Mouse (Mus musculus) neural tube, embryonic 10.5 days (tissue): Measurements from ENCODE around the gene Unc5c.

Experiments
- DNase-seq: peaks from one replicate; pipeline ENCODE4 v3.0.0-alpha.2; 2017; ENCODE audit warnings: low spot score; ENCODE audit errors: extremely low spot score

Gene Unc5c

DNA sequence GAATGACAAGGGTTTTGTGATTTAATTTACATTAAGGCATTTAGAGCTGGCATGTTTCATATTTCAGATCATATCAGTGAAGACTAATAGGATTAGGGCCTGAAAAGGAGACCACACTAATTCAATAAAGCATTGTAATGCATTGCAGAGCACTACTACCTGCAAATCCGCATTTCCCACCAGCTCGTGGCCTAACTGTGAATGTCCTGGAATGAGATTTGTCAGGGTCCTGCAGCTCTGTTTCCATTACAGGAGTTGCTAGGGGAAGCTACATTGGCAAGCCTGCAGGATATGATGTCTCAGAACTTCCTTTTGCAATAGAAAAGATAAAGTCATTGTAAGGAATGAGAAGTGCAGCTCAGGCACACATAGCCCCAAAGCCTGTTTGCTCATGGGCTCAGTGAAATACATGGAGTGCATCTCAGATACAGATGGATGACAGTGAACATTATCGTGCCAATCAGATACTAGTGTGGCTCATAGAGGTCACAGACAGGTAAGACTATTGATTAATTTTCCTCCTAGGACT is 236.4 kb downstream of the Unc5c start:
- no peak for DNase-seq

DNA sequence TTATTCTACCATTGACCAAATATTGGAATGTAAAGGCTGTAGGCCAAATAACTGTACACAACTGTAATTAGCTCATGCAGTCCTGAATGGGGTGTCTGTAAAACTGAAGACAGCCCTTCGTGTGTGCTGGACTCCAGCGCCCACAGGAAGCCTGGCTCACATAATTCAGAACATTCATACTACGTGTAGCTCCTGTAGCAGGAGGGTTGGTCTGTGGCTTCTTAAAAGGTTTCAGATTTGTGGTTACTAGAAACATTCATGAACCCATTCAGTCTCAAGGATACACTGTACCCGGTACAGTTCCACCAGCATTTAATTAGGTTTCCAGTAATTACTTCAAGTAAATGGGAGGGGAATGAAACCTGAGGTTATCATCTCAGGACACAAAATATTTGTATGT is 246.6 kb downstream of the Unc5c start:
- no peak for DNase-seq

DNA sequence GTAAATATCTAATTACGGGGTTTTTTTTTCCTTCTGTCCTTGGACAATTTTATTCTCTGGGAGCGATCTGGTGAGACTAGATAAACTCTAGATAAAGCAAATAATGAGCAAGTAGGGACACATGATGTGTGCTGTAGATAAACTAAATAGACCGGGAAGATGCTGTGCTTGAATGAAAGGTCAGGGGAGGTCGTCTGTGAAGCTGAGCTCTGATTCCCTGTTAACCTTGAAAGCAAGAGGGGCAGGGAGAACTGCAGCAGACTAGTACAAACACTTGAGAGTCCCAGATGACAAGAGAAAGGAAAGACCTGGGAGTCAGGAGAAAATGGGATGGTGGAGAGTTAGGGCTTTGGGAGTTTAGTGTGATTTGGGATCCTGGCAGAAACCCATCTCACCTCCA is 251.4 kb downstream of the Unc5c start:
- DNase-seq, result no peak

DNA sequence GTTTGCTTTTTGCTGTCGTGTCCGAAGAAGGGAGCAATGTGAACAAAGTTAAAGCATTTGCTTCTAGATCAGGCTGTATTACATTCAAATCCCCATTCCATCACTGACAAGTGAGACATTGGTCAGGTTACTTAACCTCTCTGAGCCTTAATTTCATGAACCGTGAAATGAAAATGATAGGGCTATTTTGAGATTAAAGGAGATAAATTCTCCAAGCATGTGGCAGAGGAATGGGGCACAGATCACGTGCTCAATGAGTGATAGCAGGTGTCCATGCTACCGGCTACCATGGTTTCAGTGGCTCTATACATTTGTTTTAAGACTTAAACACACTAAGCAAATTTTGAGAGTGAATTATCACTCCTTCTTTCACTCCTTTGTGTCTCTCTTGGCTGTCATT is 254.0 kb downstream of the Unc5c start:
- DNase-seq, result no peak

DNA sequence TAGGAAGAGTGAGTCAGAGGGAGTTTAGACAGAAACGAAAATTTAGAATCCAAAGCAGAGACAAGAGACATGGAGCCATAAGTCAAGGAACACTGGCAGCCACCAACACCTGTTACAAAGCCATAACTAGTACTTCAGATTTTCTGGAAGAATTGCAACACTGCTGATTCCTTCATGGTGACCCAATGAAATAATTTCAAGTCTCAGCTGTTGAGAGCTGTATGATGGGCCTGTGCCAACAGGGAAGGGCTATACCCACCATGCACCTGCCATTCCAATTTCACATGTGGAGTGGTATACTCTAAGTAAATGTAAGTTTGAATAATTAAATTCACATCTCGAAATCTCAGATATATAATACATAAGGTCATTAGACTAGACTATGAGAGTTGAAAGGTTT is 259.5 kb downstream of the Unc5c start:
- no peak for DNase-seq

DNA sequence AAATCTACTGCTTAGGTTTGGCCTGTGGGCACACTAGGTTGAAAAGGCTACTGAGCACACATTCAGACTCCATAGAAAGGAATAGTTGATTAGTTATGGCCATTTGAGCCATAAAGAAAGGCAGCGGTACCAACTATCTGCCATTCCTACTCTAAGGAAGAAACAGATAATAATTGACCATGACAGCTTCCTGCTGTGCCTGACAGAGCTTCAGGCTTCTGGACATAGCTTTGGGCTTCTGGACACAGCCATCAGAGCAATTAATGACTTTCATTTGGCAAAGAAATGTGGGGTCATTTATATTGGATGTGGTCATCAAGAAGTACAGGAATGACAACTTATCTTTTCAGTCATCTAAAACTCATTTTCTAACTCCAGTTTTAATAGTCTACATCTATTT is 260.4 kb downstream of the Unc5c start:
- no peak for DNase-seq

DNA sequence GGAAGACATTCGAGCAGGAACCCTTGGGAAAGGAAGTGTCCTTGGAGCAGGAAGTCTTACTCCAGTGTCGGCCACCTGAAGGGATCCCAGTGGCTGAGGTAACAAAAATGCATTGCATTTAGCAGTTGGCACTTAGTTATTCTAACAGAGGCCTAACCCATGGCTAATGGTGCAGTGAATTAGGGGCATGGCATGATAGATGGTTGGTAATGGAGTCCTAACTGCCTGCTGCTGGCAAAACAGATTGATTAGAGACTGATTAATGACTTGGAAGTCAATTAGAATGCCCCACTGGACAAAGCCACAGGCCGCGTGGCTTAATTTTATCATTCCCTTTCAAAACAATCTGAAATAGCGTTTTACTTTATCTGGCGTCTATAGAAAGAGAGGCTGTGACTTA is 268.8 kb downstream of the Unc5c start:
- DNase-seq, result no peak

DNA sequence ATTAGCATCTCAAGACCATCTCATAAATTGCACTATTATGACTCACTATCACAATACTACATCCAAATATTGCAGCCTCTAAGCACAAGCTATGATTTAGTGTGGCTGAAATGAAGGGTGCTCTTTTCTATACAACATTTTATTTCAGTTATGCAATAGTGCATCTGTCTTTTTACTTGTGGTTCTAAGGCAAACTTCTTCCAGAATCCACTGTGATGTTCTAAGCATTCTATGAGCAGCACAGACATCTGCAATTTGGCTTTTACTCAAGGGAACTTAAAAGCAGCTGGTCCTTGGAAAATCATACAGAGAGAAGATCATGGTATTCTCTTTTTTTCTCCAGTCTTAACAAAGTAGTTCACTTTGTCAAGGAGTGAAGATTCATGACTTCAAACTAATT is 270.3 kb downstream of the Unc5c start:
- DNase-seq, result no peak

DNA sequence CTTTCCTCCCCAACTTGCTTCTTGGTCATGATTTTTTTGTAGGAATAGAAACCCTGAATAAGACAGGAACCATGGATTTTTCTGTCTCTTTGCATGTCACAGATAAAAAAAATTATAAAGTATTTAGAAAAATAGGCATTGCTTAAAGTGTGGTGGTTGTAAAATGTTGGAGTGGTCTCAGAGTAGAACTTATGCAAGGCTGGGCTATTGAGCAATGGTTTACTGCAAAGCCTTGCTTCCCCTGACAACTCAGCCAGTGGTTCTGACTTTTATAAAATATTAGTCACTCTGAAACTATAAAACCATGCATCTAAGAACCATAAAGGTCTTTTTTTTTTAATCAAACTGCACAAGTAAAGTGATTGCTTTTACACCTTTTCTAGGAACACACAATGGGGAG is 280.3 kb downstream of the Unc5c start:
- no peak for DNase-seq

DNA sequence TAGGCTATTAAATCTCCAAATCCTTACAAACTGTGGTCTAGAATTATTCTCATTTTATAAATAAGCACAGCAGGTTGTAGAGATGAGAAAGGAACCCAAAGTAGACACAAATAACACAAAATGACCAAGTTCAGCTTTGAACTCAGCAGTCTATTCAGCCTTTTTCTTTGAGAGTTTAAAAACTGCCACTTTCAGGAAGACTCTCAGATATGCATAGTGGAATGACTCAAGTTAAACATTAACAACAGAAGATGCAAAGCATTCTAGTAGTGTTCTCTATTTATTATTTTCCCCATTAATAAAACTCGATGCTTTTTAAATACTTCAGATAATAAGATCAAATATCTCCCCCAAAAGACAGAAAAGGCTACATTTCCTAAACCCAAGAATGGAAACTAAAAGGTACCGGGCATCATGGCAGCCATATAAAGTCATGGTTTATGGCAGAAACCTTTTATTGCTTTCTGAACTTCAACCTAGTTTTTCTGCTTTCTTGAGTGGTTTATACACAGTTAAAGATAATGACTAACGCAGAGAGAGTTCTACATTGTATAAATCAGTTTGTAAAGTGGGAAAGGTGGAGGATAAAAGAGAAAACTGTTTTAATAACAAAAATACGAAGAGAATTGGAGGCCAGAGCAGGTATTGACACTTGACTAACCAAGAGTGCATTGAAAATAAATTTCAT is 283.8 kb downstream of the Unc5c start:
- no peak for DNase-seq

DNA sequence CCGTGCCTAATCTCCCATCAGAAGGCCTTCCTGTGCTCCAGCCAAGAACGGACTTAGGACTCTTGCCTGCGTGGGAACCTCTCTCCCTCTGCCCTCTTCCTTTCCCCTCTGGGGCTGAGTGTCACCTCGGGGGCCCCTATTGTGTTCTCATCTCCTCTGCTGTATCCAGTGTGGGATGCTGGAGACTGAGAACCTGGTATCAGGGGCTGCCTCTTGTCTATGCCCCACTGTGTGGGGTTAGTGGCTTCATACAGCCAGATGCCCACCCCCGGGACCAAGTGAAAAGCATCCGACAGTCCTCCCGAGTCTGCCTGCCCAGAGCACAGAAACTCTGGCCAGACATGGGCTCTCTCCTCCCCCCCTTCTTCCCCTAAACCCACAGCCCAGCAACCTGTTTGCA is 287.2 kb downstream of the Unc5c start:
- DNase-seq, result no peak

DNA sequence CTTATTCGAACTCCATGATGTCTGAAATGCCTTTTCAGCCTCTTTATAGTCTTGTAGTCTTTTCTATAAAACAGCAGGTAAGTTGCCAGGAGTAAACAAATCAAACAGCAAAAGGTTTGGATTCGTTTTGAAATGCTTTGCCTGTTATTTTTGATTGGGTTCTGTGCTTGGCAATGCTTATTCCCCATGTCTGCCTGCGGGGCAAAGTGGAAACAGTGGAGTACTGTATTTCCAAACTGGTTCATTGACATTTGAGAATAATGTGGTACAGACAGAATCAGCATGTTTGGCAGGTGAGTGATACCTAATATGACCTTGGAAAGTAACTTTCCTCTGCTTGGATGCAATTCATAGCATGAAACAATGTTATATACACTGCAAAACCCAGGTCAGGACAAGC is 292.2 kb downstream of the Unc5c start:
- no peak for DNase-seq

DNA sequence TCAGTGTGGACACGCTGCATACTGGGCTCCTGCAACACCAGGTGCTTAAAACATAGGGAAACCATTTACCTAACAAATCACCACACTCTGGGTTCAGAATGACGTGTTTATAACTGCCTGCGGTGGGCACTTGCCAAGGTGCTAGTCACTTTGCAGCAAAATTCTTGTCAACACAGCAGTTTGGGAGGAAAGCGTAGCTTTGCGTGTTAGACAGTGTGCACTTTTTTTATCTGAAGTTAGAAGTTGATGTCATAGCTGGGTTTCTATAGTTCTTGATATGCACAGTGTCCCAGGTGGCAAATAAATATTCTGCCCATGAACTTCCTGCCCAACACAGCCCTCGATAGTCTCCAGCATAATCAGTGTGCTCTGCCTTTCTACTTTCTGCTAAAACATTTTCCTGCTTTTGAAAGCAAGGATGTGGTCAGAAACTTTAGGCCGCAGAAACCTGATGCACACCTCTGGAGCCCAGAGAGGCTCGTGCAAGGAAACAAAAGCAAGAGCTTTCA is 313.4 kb downstream of the Unc5c start:
- DNase-seq, result no peak

DNA sequence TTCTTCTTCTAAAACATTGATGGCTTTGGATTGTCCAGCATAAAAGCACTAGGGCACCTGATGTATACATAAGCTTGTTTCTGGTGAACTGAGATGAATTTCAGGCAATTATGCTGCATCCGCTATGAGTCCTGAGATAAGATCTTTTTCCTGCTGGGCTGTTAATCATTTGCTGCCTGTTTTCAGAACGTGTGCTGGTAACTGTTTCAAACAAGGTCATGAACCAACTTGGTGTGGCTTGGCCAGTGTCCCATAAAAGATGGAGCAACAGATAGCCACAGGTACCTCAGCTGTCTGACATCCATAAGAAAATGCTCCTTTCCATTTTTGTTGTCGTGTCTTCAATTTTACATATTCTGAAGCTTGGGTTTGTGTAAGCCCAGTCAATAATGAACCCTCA is 314.2 kb downstream of the Unc5c start:
- no peak for DNase-seq

DNA sequence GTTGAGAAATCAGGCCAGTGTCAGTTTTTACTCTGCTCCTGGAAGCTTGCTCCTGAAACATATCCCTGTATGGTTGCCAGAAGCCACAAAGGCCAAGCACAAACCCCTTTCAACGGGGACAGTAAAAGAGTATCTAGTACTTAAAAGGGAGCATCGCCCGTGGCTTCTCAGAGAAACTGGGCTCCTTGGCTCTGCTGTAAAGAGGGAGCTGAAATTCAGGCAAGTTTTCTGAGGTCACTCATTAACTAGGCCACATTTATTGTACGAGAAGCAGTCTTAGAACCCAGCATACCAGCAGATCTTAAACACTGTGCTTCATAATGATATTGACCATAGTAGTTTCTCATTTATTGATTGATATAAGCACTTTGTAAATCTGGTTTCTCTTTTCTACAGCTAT is 317.5 kb downstream of the Unc5c start:
- DNase-seq, result no peak

DNA sequence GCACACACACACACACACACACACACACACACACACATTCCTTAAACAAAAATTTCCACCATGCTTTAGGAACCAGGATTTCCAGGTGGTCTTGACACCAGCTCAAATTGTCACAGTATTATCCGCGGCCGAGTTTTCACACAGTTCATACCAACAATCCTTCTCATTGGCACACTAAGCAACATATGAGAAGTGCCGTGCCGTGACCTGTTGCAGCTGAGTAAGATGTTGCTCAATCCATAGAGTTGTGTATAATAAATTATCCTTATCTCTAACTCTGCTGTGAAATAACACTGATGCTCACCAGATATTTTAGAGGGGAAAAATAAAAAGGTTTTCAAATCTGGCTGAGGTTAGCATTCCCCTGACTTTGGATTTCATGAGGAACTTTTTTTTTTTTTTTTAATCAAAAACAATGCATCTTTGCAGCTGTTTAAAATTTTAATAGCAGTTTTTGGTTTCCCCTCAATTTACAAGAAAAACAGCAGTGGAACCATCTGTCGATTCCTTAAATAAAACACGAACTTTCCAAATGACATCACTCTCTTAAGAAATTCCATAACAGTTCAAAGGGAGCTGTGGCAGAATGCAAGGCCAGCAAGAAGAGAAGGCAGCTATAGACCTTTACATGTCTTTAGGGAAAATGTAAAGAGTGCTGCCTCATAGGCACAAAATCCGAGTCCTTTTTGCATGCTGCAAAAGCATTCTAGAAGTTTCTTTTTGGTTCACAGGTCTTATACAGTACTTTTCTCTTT is 326.2 kb downstream of the Unc5c start:
- DNase-seq, result no peak

DNA sequence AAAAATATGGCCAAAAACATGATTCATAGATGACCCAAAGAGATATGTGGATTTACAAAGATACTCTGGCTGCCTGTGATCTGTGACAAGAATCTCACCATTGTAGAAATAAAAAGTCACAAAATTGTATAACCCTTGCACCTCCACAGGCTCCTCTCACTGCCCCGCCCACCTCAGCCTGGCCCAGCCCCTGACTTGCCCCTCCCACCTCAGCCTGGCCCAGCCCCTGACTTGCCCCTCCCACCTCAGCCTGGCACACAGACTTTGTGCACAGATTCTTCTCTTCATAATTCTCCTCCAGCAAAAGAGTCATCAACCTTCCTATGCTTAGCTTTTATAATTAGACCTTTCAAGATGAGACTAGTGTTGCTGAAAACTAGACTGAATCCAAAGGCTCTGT is 327.1 kb downstream of the Unc5c start:
- no peak for DNase-seq

DNA sequence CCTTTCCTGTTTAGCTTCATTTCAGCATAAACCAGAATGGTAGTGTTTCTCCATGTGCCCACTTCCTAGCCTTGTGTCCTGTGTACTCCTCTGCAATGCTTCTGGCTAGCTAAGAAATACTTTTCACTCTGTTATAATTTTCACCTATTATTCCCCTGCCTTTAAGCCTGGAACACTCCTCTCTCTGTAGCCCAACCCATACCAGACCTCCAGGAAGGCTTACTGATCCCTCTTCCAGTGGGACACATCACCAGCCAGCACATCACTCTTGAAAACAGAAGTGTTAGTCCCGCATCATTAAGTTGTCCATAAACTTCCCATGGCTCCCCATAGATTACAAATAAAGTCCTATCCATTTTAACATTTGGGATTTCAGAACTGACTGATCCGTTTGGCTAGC is 328.7 kb downstream of the Unc5c start:
- DNase-seq, result no peak

DNA sequence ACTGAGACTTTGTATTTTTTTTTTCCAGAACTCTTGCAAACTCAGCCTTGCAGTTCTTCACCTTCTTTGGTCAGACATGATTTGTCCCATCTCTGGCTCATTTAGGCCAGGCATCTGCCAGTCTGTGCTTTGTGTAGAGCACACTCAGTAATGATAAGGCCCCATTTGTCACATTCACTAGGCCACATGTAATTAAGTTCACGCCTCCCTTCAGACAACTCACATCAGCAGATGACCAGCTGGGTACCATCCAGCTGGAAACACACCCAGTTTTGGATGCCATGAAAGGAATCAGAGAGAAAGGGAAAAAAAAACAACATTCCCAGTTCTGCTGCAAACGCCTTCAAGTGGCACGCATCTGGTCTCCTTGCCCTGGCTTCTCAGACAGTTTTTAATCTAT is 329.4 kb downstream of the Unc5c start:
- DNase-seq, result no peak

DNA sequence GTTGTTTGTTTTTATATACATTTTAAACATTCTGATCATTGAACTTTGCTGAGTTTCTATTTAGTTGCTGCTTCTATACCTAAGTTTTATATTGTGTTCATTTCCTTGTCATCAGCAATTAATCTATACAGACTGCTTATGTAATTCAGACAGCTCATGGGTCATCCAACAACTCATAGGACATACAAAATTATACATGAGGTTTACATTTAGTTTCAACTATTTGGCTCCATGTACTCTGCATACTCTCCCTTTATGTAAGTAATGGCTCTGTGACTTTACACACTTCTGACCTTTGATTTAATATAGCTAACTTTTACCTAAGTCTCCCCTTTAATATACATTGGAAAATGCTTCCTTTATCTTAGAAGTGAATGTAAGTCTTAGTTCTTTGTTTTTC is 332.4 kb downstream of the Unc5c start:
- DNase-seq, result no peak

DNA sequence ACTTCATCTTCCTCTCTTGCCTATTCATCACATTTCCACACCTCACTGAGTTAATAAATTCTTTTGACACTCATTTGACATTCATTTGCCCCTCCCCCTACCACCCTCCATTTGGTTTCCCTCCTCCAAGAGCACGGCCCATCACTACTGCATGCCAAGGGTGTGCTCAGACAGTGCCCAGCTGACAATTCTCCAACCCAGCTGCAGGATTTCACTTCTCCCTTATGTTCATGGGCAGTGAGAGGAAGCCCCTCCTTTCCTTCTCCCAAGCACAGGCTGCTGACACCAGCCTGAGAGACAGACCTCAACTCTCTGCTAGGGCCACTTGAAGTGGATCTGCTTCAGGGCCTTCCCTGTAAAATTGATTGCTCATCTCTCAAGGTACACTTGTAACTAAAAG is 332.8 kb downstream of the Unc5c start:
- DNase-seq, result no peak

DNA sequence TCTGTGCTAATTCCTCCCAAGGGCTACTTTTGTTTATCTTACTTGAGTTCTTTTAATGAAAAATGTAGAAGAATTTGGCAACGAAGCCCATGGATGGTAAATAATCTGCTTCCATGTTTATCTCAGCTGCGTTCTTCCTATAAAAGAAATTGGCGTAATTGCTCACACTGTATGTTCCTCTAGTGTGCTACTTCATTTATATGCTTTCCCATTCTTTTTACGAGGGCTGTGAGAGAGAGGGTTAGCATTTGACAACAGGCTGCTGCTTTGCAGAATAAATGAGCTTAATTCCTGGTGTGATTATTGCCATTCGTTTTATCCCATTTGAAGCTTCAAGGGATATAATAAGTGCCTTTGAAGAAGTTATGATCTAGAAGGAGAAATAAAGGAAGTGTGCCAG is 339.1 kb downstream of the Unc5c start:
- no peak for DNase-seq

DNA sequence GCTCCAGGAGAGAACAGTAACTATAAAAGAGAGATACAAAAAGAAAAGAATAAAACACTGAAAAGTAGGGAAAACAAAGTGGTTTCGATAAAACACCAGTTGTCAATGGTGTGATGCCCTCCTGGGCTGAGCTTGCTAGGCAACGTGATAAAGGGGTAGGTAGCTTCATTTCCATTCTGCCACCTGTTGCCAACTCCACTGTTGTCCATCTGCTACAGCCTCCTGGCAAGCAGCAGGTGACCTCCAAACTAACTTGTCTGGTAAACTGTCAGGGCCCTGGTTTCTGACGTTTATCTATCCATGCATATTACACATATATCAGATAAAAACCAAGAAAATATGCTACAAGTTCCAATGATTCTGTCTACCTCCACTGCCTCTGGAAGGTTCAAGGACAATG is 344.6 kb downstream of the Unc5c start:
- no peak for DNase-seq
